Mouse (Mus musculus) hindbrain, embryonic 12.5 days (tissue): ENCODE data around the gene Traip. TPM values are rescaled to one million over a fixed set of nuclear protein-coding genes. Genes with fewer than 3 reads are reported as not detected.

Experiments used
- polyA plus RNA-seq: library from polyadenylated mRNA; unstranded; fragments of >200 nt; fragmentation: Nextera tagmentation; extraction: Ambion mirVana; gene quantifications from 2 replicates; pipeline ENCODE4 v1.2.1, GENCODE M21; 2016

The Traip gene
- polyA plus RNA-seq, 1 experiment from 2014 or later = 17.4 TPM

Other genes starting within 250 kb of the Traip start
- 26.8 and 28.3 TPM in 2 replicates for gene Sema3f, start 239.7 kb upstream of the Traip start, polyA plus RNA-seq
- gene Rbm5, start 179.1 kb upstream of the Traip start, polyA plus RNA-seq = 260 and 271 TPM in 2 replicates
- gene Rbm6, start 76.9 kb upstream of the Traip start, polyA plus RNA-seq = 125 and 135 TPM in 2 replicates
- 17.1 and 20.1 TPM in 2 replicates for gene Mon1a, start 62.0 kb upstream of the Traip start, polyA plus RNA-seq
- gene Mst1r, start 43.3 kb upstream of the Traip start, polyA plus RNA-seq = 2.0 and 2.3 TPM in 2 replicates
- not detected in 2 replicates for gene Actl11, start 21.7 kb upstream of the Traip start, polyA plus RNA-seq
- 7.3 and 7.9 TPM in 2 replicates for gene Camkv, start 14.5 kb upstream of the Traip start, polyA plus RNA-seq
- 11.5 and 12.7 TPM in 2 replicates for gene Uba7, start 25.4 kb downstream of the Traip start, polyA plus RNA-seq
- gene Gm20661, start 32.9 kb downstream of the Traip start, polyA plus RNA-seq = 3.2 and 3.3 TPM in 2 replicates
- gene Inka1, start 35.7 kb downstream of the Traip start, polyA plus RNA-seq = 51.0 and 52.6 TPM in 2 replicates
- gene Cdhr4, start 42.4 kb downstream of the Traip start, polyA plus RNA-seq = 5.5 and 5.7 TPM in 2 replicates
- gene Gm20662, start 46.2 kb downstream of the Traip start, polyA plus RNA-seq = 0.13 TPM in 1 of 2 replicates, not detected in the other
- gene Ip6k1, start 52.4 kb downstream of the Traip start, polyA plus RNA-seq = 100 and 102 TPM in 2 replicates
- gene Gmppb, start 99.1 kb downstream of the Traip start, polyA plus RNA-seq = 21.9 and 25.0 TPM in 2 replicates
- 3.9 TPM in 2 replicates for gene Amigo3, start 103.0 kb downstream of the Traip start, polyA plus RNA-seq
- 0.31 and 0.72 TPM in 2 replicates for gene Mst1, start 130.3 kb downstream of the Traip start, polyA plus RNA-seq
- 39.5 and 40.7 TPM in 2 replicates for gene Rnf123, start 133.2 kb downstream of the Traip start, polyA plus RNA-seq
- 54.3 and 58.6 TPM in 2 replicates for gene Apeh, start 144.5 kb downstream of the Traip start, polyA plus RNA-seq
- gene Bsn, start 240.2 kb downstream of the Traip start, polyA plus RNA-seq = 5.4 and 6.1 TPM in 2 replicates